Mouse (Mus musculus) erythroblast, embryonic 14.5 days (primary cell): Measurements from ENCODE around the gene Oosp1.

Experiments used
- GATA1 ChIP-seq: IDR thresholded peaks from 2 replicates; pipeline ENCODE4 v1.6.1; 2012; ENCODE audit warnings: low read length, inconsistent platforms, mixed read lengths
- TAL1 ChIP-seq: IDR thresholded peaks from 3 replicates; pipeline ENCODE4 v1.6.1; 2012; ENCODE audit warnings: low read length, inconsistent platforms, mixed read lengths

DNA sequence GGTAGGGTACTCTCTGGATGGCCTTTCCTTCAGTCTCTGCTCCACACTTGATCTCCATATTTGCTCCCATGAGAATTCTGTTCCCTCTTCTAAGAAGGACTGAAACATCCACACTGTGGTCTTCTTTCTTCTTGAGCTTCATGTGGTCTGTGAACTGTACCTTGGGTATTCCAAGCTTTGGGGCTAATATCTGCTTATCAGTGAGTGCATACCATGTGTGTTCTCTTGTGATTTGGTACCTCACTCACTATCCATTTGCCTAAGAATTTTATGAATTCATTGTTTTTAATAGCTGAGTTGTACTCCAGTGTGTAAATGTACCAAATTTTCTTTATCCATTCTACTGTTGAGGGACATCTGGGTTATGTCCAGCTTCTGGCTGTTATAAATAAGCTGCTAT lies 29.4 kb downstream of the Oosp1 start:
- TF ChIP-seq GATA1 (no peak), TAL1 (no peak)
